Mouse (Mus musculus): ENCODE measurements around the gene Hyls1. TPM values are rescaled to one million over a fixed set of nuclear protein-coding genes. Genes with fewer than 3 reads are reported as not detected.

Hyls1 gene
- polyA plus RNA-seq, 1 experiment: 21.1 TPM

DNA sequence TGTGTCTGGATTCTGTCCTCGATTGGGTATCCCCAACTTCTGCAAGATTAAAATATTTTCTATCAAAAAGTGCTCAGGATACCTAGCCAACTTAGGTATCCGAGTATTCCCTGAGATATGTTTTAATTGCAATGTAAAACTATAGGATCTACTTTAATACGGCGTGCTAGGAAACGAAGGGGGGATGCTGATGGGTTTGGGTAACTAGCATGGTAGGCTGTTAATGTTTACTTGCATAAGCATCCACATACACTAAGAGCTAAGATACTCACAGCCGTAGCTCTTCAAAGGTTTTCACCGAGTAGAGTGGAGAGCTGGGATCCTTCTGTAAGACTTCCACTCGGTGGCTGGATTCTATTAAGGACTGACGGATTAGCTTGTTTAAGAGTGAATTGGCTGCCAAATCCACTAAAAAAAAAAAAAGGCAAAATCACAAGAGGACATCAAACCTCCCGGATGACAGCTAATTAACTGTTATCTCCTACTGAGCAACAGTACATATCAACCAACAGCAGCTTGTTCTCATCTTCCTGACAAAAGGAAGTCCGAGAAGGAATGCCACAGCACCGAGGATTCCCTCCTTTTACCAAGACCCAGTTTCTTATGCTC lies 13.6 kb downstream of the Hyls1 start:
- H3K4me1 ChIP-seq (ENCODE audit: control insufficient read depth, insufficient read depth, low read length): no peaks in the 10 kb centered on the region
- no peak for TF ChIP-seq CTCF (IDR thresholded peaks at IDR 0.05; ENCODE audit: control insufficient read depth, insufficient read depth, low read length)
- no peak for TF ChIP-seq POLR2A (IDR thresholded peaks at IDR 0.05; ENCODE audit: borderline replicate concordance, control insufficient read depth, low read depth, low read length)
- 62% methylated on average over 12 of the region's 12 CpGs for WGBS
- no peak overlapping the region for H3K27ac ChIP-seq (ENCODE audit: control insufficient read depth, insufficient read depth, low read depth, low read length, poor library complexity)
- no peak overlapping the region for H3K4me3 ChIP-seq (replicated peaks; ENCODE audit: control insufficient read depth, low read depth, low read length)

GRCm38 (mm10) chr9:35548455-35548854 lies 21.7 kb downstream of the Hyls1 start:
- no peak for TF ChIP-seq CTCF (IDR thresholded peaks at IDR 0.05; ENCODE audit: control insufficient read depth, insufficient read depth, low read length)
- TF ChIP-seq POLR2A (IDR thresholded peaks at IDR 0.05; ENCODE audit: borderline replicate concordance, control insufficient read depth, low read depth, low read length): no peak
- WGBS: 84% methylated on average over 9 of the region's 9 CpGs
- H3K4me3 ChIP-seq (replicated peaks; ENCODE audit: control insufficient read depth, low read depth, low read length): no peak overlapping the region
- H3K27ac ChIP-seq (ENCODE audit: control insufficient read depth, insufficient read depth, low read depth, low read length, poor library complexity): no peak overlapping the region
- peaks cover 1% of the 10 kb centered on the region; the same call in 1 of the 2 replicates for H3K4me1 ChIP-seq (ENCODE audit: control insufficient read depth, insufficient read depth, low read length)

DNA sequence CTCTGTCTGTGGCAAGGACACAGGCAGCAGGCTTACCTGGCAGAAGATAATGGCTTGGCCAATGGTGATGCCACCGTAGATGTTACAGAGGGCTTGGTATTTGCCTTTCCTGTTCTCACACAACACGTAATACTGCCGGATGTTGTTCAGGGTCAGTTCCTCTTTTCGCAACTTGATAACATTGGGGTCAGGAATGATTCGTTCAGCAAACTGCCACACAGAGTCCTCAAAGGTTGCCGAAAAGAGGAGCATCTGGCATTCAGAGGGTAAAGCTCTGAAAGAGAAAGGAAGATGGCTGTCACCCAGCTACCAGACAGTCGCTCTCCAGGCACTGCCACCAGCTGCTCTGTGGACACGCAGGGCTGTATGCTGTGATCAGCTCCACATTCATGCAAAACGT lies 23.5 kb downstream of the Hyls1 start:
- peak overlapping the region; percentile 39 for H3K4me3 ChIP-seq (replicated peaks; ENCODE audit: control insufficient read depth, low read depth, low read length)
- peaks cover 1% of the 10 kb centered on the region; the same call in 1 of the 2 replicates for H3K4me1 ChIP-seq (ENCODE audit: control insufficient read depth, insufficient read depth, low read length)
- WGBS: 2% methylated on average over 9 of the region's 9 CpGs
- no peak for TF ChIP-seq CTCF (IDR thresholded peaks at IDR 0.05; ENCODE audit: control insufficient read depth, insufficient read depth, low read length)
- no peak for TF ChIP-seq POLR2A (IDR thresholded peaks at IDR 0.05; ENCODE audit: borderline replicate concordance, control insufficient read depth, low read depth, low read length)
- H3K27ac ChIP-seq (ENCODE audit: control insufficient read depth, insufficient read depth, low read depth, low read length, poor library complexity): peak overlapping the region; percentile 60

- Histone ChIP-seq H3K4me1 (ENCODE audit: control insufficient read depth, insufficient read depth, low read length) (peaks cover 1% of the 10 kb centered on the region; the same call in 1 of the 2 replicates), H3K4me3 (replicated peaks; ENCODE audit: control insufficient read depth, low read depth, low read length) (no peak overlapping the region), H3K27ac (ENCODE audit: control insufficient read depth, insufficient read depth, low read depth, low read length, poor library complexity) (no peak overlapping the region)
- 0 out of 2 replicates have a peak, but pooled peaks have one; percentile 2 for TF ChIP-seq CTCF (IDR thresholded peaks at IDR 0.05; ENCODE audit: control insufficient read depth, insufficient read depth, low read length)
- no peak for TF ChIP-seq POLR2A (IDR thresholded peaks at IDR 0.05; ENCODE audit: borderline replicate concordance, control insufficient read depth, low read depth, low read length)
- WGBS: 79% methylated on average over 12 of the region's 12 CpGs
Observed at GRCm38 (mm10) chr9:35545704-35546103, 24.5 kb downstream of the Hyls1 start.

DNA sequence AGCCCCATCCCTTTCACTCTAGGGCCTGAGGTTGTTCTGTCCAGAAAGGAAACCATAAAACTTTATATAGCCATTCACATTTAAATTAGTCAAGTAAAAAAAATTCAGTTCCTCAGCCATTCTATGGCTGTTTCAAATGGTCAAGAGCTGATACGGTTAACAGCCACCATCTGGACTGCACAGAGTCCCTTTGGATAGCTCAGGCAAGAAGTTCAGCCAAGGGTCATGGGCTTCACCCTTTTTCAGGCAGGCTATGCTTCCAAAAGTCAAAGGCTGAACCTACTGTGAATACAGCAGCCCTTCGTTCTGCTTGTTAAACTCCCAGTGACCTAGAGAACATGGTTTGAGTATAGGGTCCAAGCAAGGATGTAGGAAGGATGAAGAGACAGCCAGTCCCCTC lies 25.5 kb downstream of the Hyls1 start:
- 69% methylated on average over 2 of the region's 2 CpGs for WGBS
- H3K27ac ChIP-seq (ENCODE audit: control insufficient read depth, insufficient read depth, low read depth, low read length, poor library complexity): no peak overlapping the region
- no peak overlapping the region for H3K4me3 ChIP-seq (replicated peaks; ENCODE audit: control insufficient read depth, low read depth, low read length)
- H3K4me1 ChIP-seq (ENCODE audit: control insufficient read depth, insufficient read depth, low read length): peaks cover 1% of the 10 kb centered on the region; the same call in 1 of the 2 replicates
- TF ChIP-seq CTCF (IDR thresholded peaks at IDR 0.05; ENCODE audit: control insufficient read depth, insufficient read depth, low read length): no peak
- TF ChIP-seq POLR2A (IDR thresholded peaks at IDR 0.05; ENCODE audit: borderline replicate concordance, control insufficient read depth, low read depth, low read length): no peak

GRCm38 (mm10) chr9:35543099-35543860 lies 26.9 kb downstream of the Hyls1 start:
- Histone ChIP-seq H3K27ac (ENCODE audit: control insufficient read depth, insufficient read depth, low read depth, low read length, poor library complexity) (no peak overlapping the region), H3K4me1 (ENCODE audit: control insufficient read depth, insufficient read depth, low read length) (peaks cover 1% of the 10 kb centered on the region; the same call in 1 of the 2 replicates), H3K4me3 (replicated peaks; ENCODE audit: control insufficient read depth, low read depth, low read length) (no peak overlapping the region)
- 54% methylated on average over 14 of the region's 14 CpGs for WGBS
- TF ChIP-seq POLR2A (IDR thresholded peaks at IDR 0.05; ENCODE audit: borderline replicate concordance, control insufficient read depth, low read depth, low read length) (no peak), CTCF (IDR thresholded peaks at IDR 0.05; ENCODE audit: control insufficient read depth, insufficient read depth, low read length) (no peak)

DNA sequence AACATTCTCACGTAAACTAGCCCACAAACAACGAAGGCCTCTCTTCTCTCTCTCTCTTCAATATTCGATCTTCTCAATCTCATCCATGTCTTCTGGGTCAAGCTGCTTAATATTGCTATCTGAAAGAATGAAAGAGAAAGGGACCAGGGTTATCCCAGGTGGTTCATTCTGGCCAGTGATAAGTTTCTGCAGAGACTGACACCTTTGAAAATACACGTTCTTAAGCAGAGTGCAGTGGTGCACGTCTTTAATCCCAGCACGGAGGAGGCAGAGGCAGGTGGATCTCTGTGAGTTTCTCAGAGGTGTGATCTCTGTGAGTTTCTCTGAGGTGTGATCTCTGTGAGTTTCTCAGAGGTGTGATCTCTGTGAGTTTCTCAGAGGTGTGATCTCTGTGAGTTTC lies 28.3 kb downstream of the Hyls1 start:
- TF ChIP-seq CTCF (IDR thresholded peaks at IDR 0.05; ENCODE audit: control insufficient read depth, insufficient read depth, low read length): no peak
- no peak for TF ChIP-seq POLR2A (IDR thresholded peaks at IDR 0.05; ENCODE audit: borderline replicate concordance, control insufficient read depth, low read depth, low read length)
- Histone ChIP-seq H3K4me3 (replicated peaks; ENCODE audit: control insufficient read depth, low read depth, low read length) (no peak overlapping the region), H3K27ac (ENCODE audit: control insufficient read depth, insufficient read depth, low read depth, low read length, poor library complexity) (no peak overlapping the region), H3K4me1 (ENCODE audit: control insufficient read depth, insufficient read depth, low read length) (peaks cover 1% of the 10 kb centered on the region; the same call in 1 of the 2 replicates)
- WGBS: 68% methylated on average over 6 of the region's 6 CpGs

- H3K4me3 ChIP-seq (replicated peaks; ENCODE audit: control insufficient read depth, low read depth, low read length): no peak overlapping the region
- TF ChIP-seq CTCF (IDR thresholded peaks at IDR 0.05; ENCODE audit: control insufficient read depth, insufficient read depth, low read length): peak; percentile 69
- TF ChIP-seq POLR2A (IDR thresholded peaks at IDR 0.05; ENCODE audit: borderline replicate concordance, control insufficient read depth, low read depth, low read length): no peak
- H3K27ac ChIP-seq (ENCODE audit: control insufficient read depth, insufficient read depth, low read depth, low read length, poor library complexity): no peak overlapping the region
- peaks cover 1% of the 10 kb centered on the region; the same call in 1 of the 2 replicates for H3K4me1 ChIP-seq (ENCODE audit: control insufficient read depth, insufficient read depth, low read length)
- WGBS: 10% methylated on average over 6 of the region's 6 CpGs
Observed at GRCm38 (mm10) chr9:35541488-35541887, 28.7 kb downstream of the Hyls1 start.
